In the genomic region with DNA sequence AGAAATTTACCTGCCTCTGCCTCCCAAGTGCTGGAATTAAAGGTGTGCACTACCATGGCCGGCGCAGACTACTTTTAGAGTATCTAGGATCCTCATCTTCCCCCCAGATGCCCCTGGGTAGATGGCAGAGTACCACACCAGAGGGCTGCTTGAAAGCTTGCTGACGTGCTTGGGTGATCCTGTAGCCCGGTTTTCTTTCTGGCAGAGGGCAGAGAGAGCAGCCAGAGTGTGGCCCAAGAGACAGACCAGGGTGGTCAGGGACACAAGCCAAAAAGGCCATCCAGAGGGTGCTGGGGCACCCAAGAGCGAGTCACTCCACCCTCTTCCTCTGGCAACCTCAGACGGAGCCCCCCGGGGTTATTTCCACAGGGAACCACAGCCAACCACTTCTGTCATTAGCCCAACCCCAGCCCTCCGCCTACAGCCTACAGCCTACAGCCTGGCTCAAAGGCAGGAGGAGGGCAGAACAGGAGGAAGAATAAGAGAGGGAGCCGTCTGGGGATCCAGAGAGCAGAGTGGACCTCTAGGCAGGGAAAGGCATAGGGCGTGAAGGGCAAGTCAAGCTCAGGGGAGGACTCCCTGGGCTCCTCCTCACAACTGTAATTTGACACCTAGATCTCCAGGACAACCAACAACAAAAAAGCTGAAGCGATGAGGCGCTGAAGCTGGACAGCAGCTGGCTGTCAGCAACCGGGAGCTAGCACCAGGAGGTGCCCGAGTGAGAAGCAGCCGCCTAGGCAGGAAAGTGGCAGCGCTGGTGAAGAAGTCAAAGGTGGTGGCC, we compare ENCODE assay signal across 8 mouse cellular contexts. TPM values are rescaled to one million over a fixed set of nuclear protein-coding genes. Genes with fewer than 3 reads are reported as not detected.
DNase-seq lines count a peak whose midpoint lies in the region; ATAC-seq and TF ChIP-seq lines count a peak whose summit lies in the region.

A gene (plus strand): TSS at position 481 of the 781 bp plus-strand sequence.

- H3K9me3 ChIP-seq in forebrain, embryonic 11.5 days (ENCODE audit: control insufficient read depth, low read length): no peaks in the 10 kb centered on the region
- no peaks in the 10 kb centered on the region for H3K9me3 ChIP-seq in forebrain, embryonic 16.5 days (ENCODE audit: control insufficient read depth, low read length)
- no peaks in the 10 kb centered on the region for H3K9me3 ChIP-seq in embryonic facial prominence, embryonic 14.5 days (ENCODE audit: control insufficient read depth, low read length)
- H3K9me3 ChIP-seq in limb, embryonic 13.5 days: no peaks in the 10 kb centered on the region

- no peak within 1 kb of the TSS for H3K27ac ChIP-seq in forebrain, embryonic 11.5 days (ENCODE audit: low read depth, low read length)
- no peak within 1 kb of the TSS for H3K27ac ChIP-seq in forebrain, embryonic 16.5 days (ENCODE audit: low read length)
- H3K27ac ChIP-seq in embryonic facial prominence, embryonic 14.5 days (replicated peaks; ENCODE audit: low read depth, low read length): peak within 1 kb of the TSS; percentile 54
- 0 out of 2 replicates have a peak within 1 kb of the TSS, but pooled peaks have one; percentile 28 for H3K27ac ChIP-seq in limb, embryonic 13.5 days

- no peaks in the 10 kb centered on the region for H3K79me2 ChIP-seq in myocyte (ENCODE audit: control insufficient read depth, insufficient read depth)

- intact Hi-C loops in heart, postnatal 36 days (cut with DNase I): no loop called here

- H3K4me3 ChIP-seq in forebrain, embryonic 11.5 days (ENCODE audit: low read depth, low read length): no peak within 1 kb of the TSS
- no peak within 1 kb of the TSS for H3K4me3 ChIP-seq in forebrain, embryonic 16.5 days (replicated peaks; ENCODE audit: low read length)
- H3K4me3 ChIP-seq in embryonic facial prominence, embryonic 14.5 days (ENCODE audit: low read depth, low read length): no peak within 1 kb of the TSS
- H3K4me3 ChIP-seq in limb, embryonic 13.5 days: peak within 1 kb of the TSS; percentile 12
- H3K4me3 ChIP-seq in myocyte: peak within 1 kb of the TSS; percentile 29

- TF ChIP-seq POLR2A in myocyte (IDR thresholded peaks at IDR 0.05; ENCODE audit: insufficient read length, low read depth): peak; percentile 56

- DNase-seq in forebrain, embryonic 11.5 days (ENCODE audit: low spot score): peak; percentile 55
- DNase-seq in embryonic facial prominence, embryonic 14.5 days (ENCODE audit: low spot score): peak; percentile 90
- peak; percentile 52 to 60 for DNase-seq in heart, postnatal 36 days
- DNase-seq in right cerebral cortex, adult 18-20 months: no peak
- no peak for DNase-seq in frontal cortex, postnatal 25 days (ENCODE audit: low spot score in 2 of 2)

- 35% methylated on average over 16 of the region's 16 CpGs for WGBS in forebrain, embryonic 11.5 days
- 38% methylated on average over 16 of the region's 16 CpGs for WGBS in forebrain, embryonic 16.5 days
- 21% methylated on average over 16 of the region's 16 CpGs for whole genome bisulfite sequencing in embryonic facial prominence, embryonic 14.5 days
- WGBS in limb, embryonic 13.5 days: 33% methylated on average over 16 of the region's 16 CpGs

- peaks cover 10% of the 10 kb centered on the region; the same call in 1 of the 2 replicates for H3K4me1 ChIP-seq in forebrain, embryonic 11.5 days (replicated peaks; ENCODE audit: control insufficient read depth, insufficient read depth, low read length)
- no peaks in the 10 kb centered on the region for H3K4me1 ChIP-seq in forebrain, embryonic 16.5 days (replicated peaks; ENCODE audit: control insufficient read depth, insufficient read depth, low read length)
- H3K4me1 ChIP-seq in embryonic facial prominence, embryonic 14.5 days (ENCODE audit: control insufficient read depth, insufficient read depth, low read length): peaks cover 36% of the 10 kb centered on the region
- peaks cover 45% of the 10 kb centered on the region for H3K4me1 ChIP-seq in limb, embryonic 13.5 days

- no peak for ATAC-seq in forebrain, embryonic 11.5 days (replicated peaks; ENCODE audit: low FRiP score)
- ATAC-seq in forebrain, embryonic 16.5 days: no peak
- ATAC-seq in embryonic facial prominence, embryonic 14.5 days (ENCODE audit: low read depth): peak; percentile 59
- peak; percentile 49; the same call in 1 of the 2 replicates for ATAC-seq in limb, embryonic 13.5 days (ENCODE audit: low FRiP score, low read depth)

- H3K9ac ChIP-seq in forebrain, embryonic 11.5 days (ENCODE audit: low read length): peak within 1 kb of the TSS; percentile 6; the same call in 1 of the 2 replicates
- H3K9ac ChIP-seq in forebrain, embryonic 16.5 days (replicated peaks; ENCODE audit: low read depth, low read length): no peak within 1 kb of the TSS
- H3K9ac ChIP-seq in embryonic facial prominence, embryonic 14.5 days (ENCODE audit: low read depth, low read length): 0 out of 2 replicates have a peak within 1 kb of the TSS, but pooled peaks have one; percentile 14
- peak within 1 kb of the TSS; percentile 39; the same call in 1 of the 2 replicates for H3K9ac ChIP-seq in limb, embryonic 13.5 days

- H3K36me3 ChIP-seq in forebrain, embryonic 11.5 days (ENCODE audit: control insufficient read depth, insufficient read depth, low read length): peaks cover 3% of the 10 kb centered on the region; the same call in 1 of the 2 replicates
- H3K36me3 ChIP-seq in forebrain, embryonic 16.5 days (ENCODE audit: control insufficient read depth, insufficient read depth): 0 out of 2 replicates have a peak, but pooled peaks cover 3% of the 10 kb centered on the region
- H3K36me3 ChIP-seq in embryonic facial prominence, embryonic 14.5 days (ENCODE audit: control insufficient read depth, insufficient read depth, low read length): peaks cover 21% of the 10 kb centered on the region
- H3K36me3 ChIP-seq in limb, embryonic 13.5 days: peaks cover 32% of the 10 kb centered on the region
- no peaks in the 10 kb centered on the region for H3K36me3 ChIP-seq in myocyte (ENCODE audit: control insufficient read depth, insufficient read depth)

- no peak within 1 kb of the TSS for H3ac ChIP-seq in myocyte (ENCODE audit: control insufficient read depth, insufficient read length)

- no peaks in the 10 kb centered on the region for H3K27me3 ChIP-seq in forebrain, embryonic 11.5 days (ENCODE audit: control insufficient read depth, insufficient read depth, low read length)
- no peaks in the 10 kb centered on the region for H3K27me3 ChIP-seq in forebrain, embryonic 16.5 days (replicated peaks; ENCODE audit: control insufficient read depth, insufficient read depth, low read length)
- H3K27me3 ChIP-seq in embryonic facial prominence, embryonic 14.5 days (replicated peaks; ENCODE audit: control insufficient read depth, insufficient read depth, low read length): no peaks in the 10 kb centered on the region
- no peaks in the 10 kb centered on the region for H3K27me3 ChIP-seq in limb, embryonic 13.5 days
- no peaks in the 10 kb centered on the region for H3K27me3 ChIP-seq in myocyte (ENCODE audit: control insufficient read depth, insufficient read depth, insufficient read length)

- H3K4me2 ChIP-seq in forebrain, embryonic 11.5 days (ENCODE audit: low read depth, low read length, severe bottlenecking): 0 out of 2 replicates have a peak within 1 kb of the TSS, but pooled peaks have one; percentile 15
- H3K4me2 ChIP-seq in forebrain, embryonic 16.5 days (ENCODE audit: low read length): no peak within 1 kb of the TSS
- peak within 1 kb of the TSS; percentile 0; the same call in 1 of the 2 replicates for H3K4me2 ChIP-seq in embryonic facial prominence, embryonic 14.5 days (ENCODE audit: low read depth, low read length)
- H3K4me2 ChIP-seq in limb, embryonic 13.5 days (replicated peaks): peak within 1 kb of the TSS; percentile 31
- H3K4me2 ChIP-seq in myocyte (ENCODE audit: low read depth): peak within 1 kb of the TSS; percentile 76

TF ChIP-seq in myocyte, 11 proteins besides CTCF, POLR2A, EP300 and RAD21:
- peak; percentile 54 for TF ChIP-seq REST (IDR thresholded peaks at IDR 0.05; ENCODE audit: insufficient read depth, insufficient read length)
- TF ChIP-seq TCF3 (IDR thresholded peaks at IDR 0.05; ENCODE audit: insufficient read length, low read depth): peak; percentile 17
- peak; percentile 53 to 82 (median 61) for TF ChIP-seq MYOG (IDR thresholded peaks at IDR 0.05; ENCODE audit: control insufficient read depth in 1 of 3, insufficient read depth in 1 of 3, insufficient read length in 2 of 3, low read depth in 2 of 3)
- no peak for TF ChIP-seq POLR2AphosphoS2 (IDR thresholded peaks at IDR 0.05; ENCODE audit: insufficient read length, low read depth)
- TF ChIP-seq MAX (IDR thresholded peaks at IDR 0.05; ENCODE audit: low read depth): no peak
- TF ChIP-seq TCF12 (IDR thresholded peaks at IDR 0.05; ENCODE audit: insufficient read depth, poor library complexity, severe bottlenecking): peak; percentile 17
- TF ChIP-seq MYOD1 (IDR thresholded peaks at IDR 0.05; ENCODE audit: control insufficient read depth in 1 of 3, insufficient read length in 2 of 3, low read depth in 2 of 3): peak; percentile 89 to 98 (median 90)
- peak; percentile 28 for TF ChIP-seq SRF (IDR thresholded peaks at IDR 0.05; ENCODE audit: control insufficient read depth, insufficient read length, low read depth)
TF ChIP-seq in myocyte: peak in this region for 6.

RNA-seq across cellular contexts. Expression of the gene that starts here (rescaled TPM):
- polyA plus RNA-seq in forebrain, embryonic 11.5 days (2014; fragmentation: Nextera tagmentation; extraction: Ambion mirVana): 2.0 and 2.6 TPM in 2 replicates
- polyA plus RNA-seq in forebrain, embryonic 16.5 days (2015; fragmentation: Nextera tagmentation; extraction: Ambion mirVana): 1.2 and 1.8 TPM in 2 replicates
- polyA plus RNA-seq in embryonic facial prominence, embryonic 14.5 days (2014; fragmentation: Nextera tagmentation; extraction: Ambion mirVana): 16.5 and 20.2 TPM in 2 replicates
- total RNA-seq in heart, postnatal 36 days (2021): 10 to 100 TPM; 14.8 to 26.7 TPM
- 6.7 and 8.6 TPM in 2 replicates for polyA plus RNA-seq in limb, embryonic 13.5 days (2015; fragmentation: Nextera tagmentation; extraction: Ambion mirVana)
- 49.4 TPM for polyA plus RNA-seq in myocyte (2012; fragmentation: generic; extraction: Trizol)

Comparison
In these comparisons a context has a peak if more than half of its experiments do, and no peak if none do; other contexts are left out.
1. ATAC-seq: peak in embryonic facial prominence, embryonic 14.5 days (single experiment) and limb, embryonic 13.5 days (single experiment); none in forebrain, embryonic 11.5 days (single experiment) and forebrain, embryonic 16.5 days (single experiment).
2. DNase-seq: peak in forebrain, embryonic 11.5 days (single experiment), embryonic facial prominence, embryonic 14.5 days (single experiment) and heart, postnatal 36 days (2 of 2); none in right cerebral cortex, adult 18-20 months (single experiment) and frontal cortex, postnatal 25 days (0 of 2).
3. H3K27ac ChIP-seq: peak in embryonic facial prominence, embryonic 14.5 days (single experiment) and limb, embryonic 13.5 days (single experiment); none in forebrain, embryonic 11.5 days (single experiment) and forebrain, embryonic 16.5 days (single experiment).
4. H3K4me3 ChIP-seq: peak in limb, embryonic 13.5 days (single experiment) and myocyte (single experiment); none in forebrain, embryonic 11.5 days (single experiment), forebrain, embryonic 16.5 days (single experiment) and embryonic facial prominence, embryonic 14.5 days (single experiment).